Mouse (Mus musculus) skeletal muscle tissue, postnatal 0 days (tissue): ENCODE results near the gene Pate3. TPM values are rescaled to one million over a fixed set of nuclear protein-coding genes. Genes with fewer than 3 reads are reported as not detected.

Source experiments
- polyA plus RNA-seq: library from polyadenylated mRNA; unstranded; fragments of >200 nt; fragmentation: Nextera tagmentation; extraction: Ambion mirVana; gene quantifications from 2 replicates; pipeline ENCODE4 v1.2.1, GENCODE M21; 2015

The Pate3 gene
- not detected in 2 replicates for polyA plus RNA-seq

GRCm38 (mm10) chr9:35648102-35648501, at the start of gene Pate3:
Pate3 (minus strand) TSS chr9:35648202.

DNA sequence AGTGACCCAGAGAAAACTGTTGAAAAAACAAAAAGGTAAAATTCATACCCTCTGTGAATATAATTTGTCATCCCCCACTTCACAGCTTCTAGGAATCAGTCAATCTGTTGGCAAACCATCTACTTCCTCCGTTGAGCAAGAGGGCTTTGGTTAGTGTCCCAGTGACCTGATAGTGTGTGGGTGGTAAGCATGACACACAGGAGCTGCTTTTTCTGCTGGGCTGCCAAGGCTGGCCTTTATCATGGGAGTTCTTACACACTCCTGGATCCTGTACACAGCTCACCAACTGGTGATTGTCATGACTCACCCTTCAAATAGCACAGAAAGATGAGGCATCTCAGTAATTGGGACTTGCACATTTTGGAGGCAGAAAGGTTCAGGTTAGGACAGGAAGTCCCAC, 39.0 kb upstream of the Pate3 start, which contains the start of gene Pate1:
Gene Pate1 (minus strand): TSS at position 378 of the 400 bp plus-strand sequence.

GRCm38 (mm10) chr9:35611841-35612240, 36.2 kb downstream of the Pate3 start, which contains the start of gene Pate4:
Pate4 (minus strand) TSS chr9:35611941.

Other genes with a start within 250 kb of the Pate3 start
- 4.7 and 5.3 TPM in 2 replicates for gene Cdon, start 227.1 kb downstream of the Pate3 start, polyA plus RNA-seq
- not detected in 2 replicates for gene Gm1113, start 129.9 kb downstream of the Pate3 start, polyA plus RNA-seq
- gene Ddx25, start 89.7 kb downstream of the Pate3 start, polyA plus RNA-seq = 0.37 and 0.44 TPM in 2 replicates
- 9.1 and 9.9 TPM in 2 replicates for gene Pus3, start 89.6 kb downstream of the Pate3 start, polyA plus RNA-seq
- gene Pate2, start 77.9 kb downstream of the Pate3 start, polyA plus RNA-seq = 0.28 and 0.59 TPM in 2 replicates
- gene Hyls1, start 77.8 kb downstream of the Pate3 start, polyA plus RNA-seq = 3.5 and 4.1 TPM in 2 replicates
- gene Pate4, start 36.3 kb downstream of the Pate3 start, polyA plus RNA-seq = not detected in 2 replicates
- gene Pate1, start 39.2 kb upstream of the Pate3 start, polyA plus RNA-seq = not detected in 2 replicates
- not detected in 2 replicates for gene Gm17677, start 92.8 kb upstream of the Pate3 start, polyA plus RNA-seq
- not detected in 2 replicates for gene Gm17727, start 129.9 kb upstream of the Pate3 start, polyA plus RNA-seq
- gene Gm27235, start 141.9 kb upstream of the Pate3 start, polyA plus RNA-seq = not detected in 2 replicates
- not detected in 2 replicates for gene D730048I06Rik, start 141.9 kb upstream of the Pate3 start, polyA plus RNA-seq
- not detected in 2 replicates for gene 9230110F15Rik, start 195.9 kb upstream of the Pate3 start, polyA plus RNA-seq